Mouse (Mus musculus): ENCODE data around the gene Ajap1.

- TF ChIP-seq POLR2A (IDR thresholded peaks at IDR 0.05; ENCODE audit: borderline replicate concordance, insufficient read depth, low read length) (no peak), CTCF (IDR thresholded peaks at IDR 0.05; ENCODE audit: borderline replicate concordance, insufficient read depth, low read depth, low read length) (no peak)
Observed at GRCm38 (mm10) chr4:153356236-153356635, 126.4 kb downstream of the Ajap1 start.
